Mouse (Mus musculus) CH12.LX (cell line): ENCODE results near the gene Msmp. TPM values are rescaled to one million over a fixed set of nuclear protein-coding genes. Genes with fewer than 3 reads are reported as not detected.
A peak's percentile ranks its signal among the peaks of the same experiment; 100 is the strongest.

Source experiments
- DNase-seq: peaks from one replicate; pipeline ENCODE4 v3.0.0-alpha.2; 2013; ENCODE audit errors: extremely low read depth
- H3K27ac ChIP-seq: 2 replicates; pipeline ENCODE4 v1.5.1; 2012; ENCODE audit warnings: low read depth, mild to moderate bottlenecking, control low read depth, moderate library complexity; ENCODE audit not compliant: insufficient read depth
- H3K27me3 ChIP-seq: replicated peaks from 2 replicates; pipeline ENCODE3; 2012; ENCODE audit warnings: inconsistent platforms
- H3K36me3 ChIP-seq, 2 experiments: replicated peaks in 1 of 2; 2 replicates each; pipeline versions ENCODE3 to v1.6.1; 2012; ENCODE audit warnings: inconsistent platforms in 1 of 2, low read length in 1 of 2, mild to moderate bottlenecking in 1 of 2, mixed read lengths in 1 of 2, moderate library complexity in 1 of 2; ENCODE audit not compliant: control insufficient read depth in 1 of 2, insufficient read depth in 1 of 2
- H3K4me1 ChIP-seq, 2 experiments: 2 replicates each; pipeline ENCODE4 v1.6.1; 2012; ENCODE audit warnings: inconsistent platforms in 1 of 2, moderate library complexity in 1 of 2; ENCODE audit not compliant: insufficient read depth in 2 of 2, control insufficient read depth in 1 of 2
- H3K4me2 ChIP-seq: 2 replicates; pipeline ENCODE4 v1.6.1; 2012; ENCODE audit warnings: low read depth, mild to moderate bottlenecking, control low read depth; ENCODE audit not compliant: poor library complexity, insufficient read depth, severe bottlenecking
- H3K4me3 ChIP-seq, 3 experiments: fragments of 150-350 bp in 1 of 3; sonication (generic) in 1 of 3; replicated peaks in 1 of 3; 2 replicates each; pipeline versions ENCODE3 to v1.5.1; 2011 to 2012; ENCODE audit warnings: low read depth in 2 of 3, low read length in 2 of 3, mild to moderate bottlenecking in 2 of 3, moderate library complexity in 2 of 3, control low read depth in 1 of 3, improper control_type of control experiment in 1 of 3, inconsistent platforms in 1 of 3, mixed read lengths in 1 of 3; ENCODE audit not compliant: poor library complexity in 1 of 3
- H3K79me2 ChIP-seq: replicated peaks from 2 replicates; pipeline ENCODE4 v1.6.1; 2012; ENCODE audit warnings: mild to moderate bottlenecking, moderate library complexity; ENCODE audit not compliant: control insufficient read depth, poor library complexity, insufficient read depth, severe bottlenecking; ENCODE audit errors: extremely low read depth
- H3K9ac ChIP-seq: 2 replicates; pipeline ENCODE4 v1.6.1; 2012; ENCODE audit warnings: low read depth, mild to moderate bottlenecking, control low read depth, moderate library complexity; ENCODE audit not compliant: insufficient read depth
- H3K9me3 ChIP-seq: replicated peaks from 2 replicates; pipeline ENCODE3; 2012; ENCODE audit warnings: low read length, inconsistent platforms, mixed read lengths
- CHD1 ChIP-seq: IDR thresholded peaks from 2 replicates; pipeline ENCODE4 v1.6.1; 2012; ENCODE audit warnings: low read depth, low read length, improper control_type of control experiment, inconsistent platforms
- CHD2 ChIP-seq: IDR thresholded peaks from 2 replicates; pipeline ENCODE4 v1.6.1; 2011; ENCODE audit warnings: low read length, improper control_type of control experiment
- ELF1 ChIP-seq: IDR thresholded peaks from 2 replicates; pipeline ENCODE4 v1.6.1; 2014; ENCODE audit warnings: low read depth, mild to moderate bottlenecking, inconsistent platforms, low read length, improper control_type of control experiment
- GABPA ChIP-seq: IDR thresholded peaks from 2 replicates; pipeline ENCODE4 v1.6.1; 2012; ENCODE audit warnings: low read depth, low read length, improper control_type of control experiment, inconsistent platforms; ENCODE audit not compliant: insufficient replicate concordance
- HCFC1 ChIP-seq: IDR thresholded peaks from 2 replicates; pipeline ENCODE4 v1.6.1; 2012; ENCODE audit warnings: low read depth, mild to moderate bottlenecking, inconsistent platforms, low read length, improper control_type of control experiment
- IRF4 ChIP-seq: IDR thresholded peaks from 2 replicates; pipeline ENCODE4 v1.6.1; 2014; ENCODE audit warnings: low read depth, mild to moderate bottlenecking, inconsistent platforms, low read length, improper control_type of control experiment
- MAX ChIP-seq: IDR thresholded peaks from 2 replicates; pipeline ENCODE4 v1.6.1; 2011; ENCODE audit warnings: low read length, improper control_type of control experiment
- MAZ ChIP-seq: IDR thresholded peaks from 2 replicates; pipeline ENCODE4 v1.6.1; 2012; ENCODE audit warnings: low read depth, mild to moderate bottlenecking, inconsistent platforms, low read length, improper control_type of control experiment, moderate library complexity
- MEF2A ChIP-seq: IDR thresholded peaks from 2 replicates; pipeline ENCODE4 v1.6.1; 2014; ENCODE audit warnings: low read depth, mild to moderate bottlenecking, inconsistent platforms, low read length, improper control_type of control experiment, borderline replicate concordance
- MXI1 ChIP-seq: IDR thresholded peaks from 2 replicates; pipeline ENCODE4 v1.6.1; 2011; ENCODE audit warnings: mild to moderate bottlenecking, low read depth, low read length, improper control_type of control experiment
- MYC ChIP-seq: IDR thresholded peaks from 2 replicates; pipeline ENCODE4 v1.6.1; 2011; ENCODE audit warnings: low read depth, mild to moderate bottlenecking, improper control_type of control experiment, low read length
- NELFE ChIP-seq: IDR thresholded peaks from 2 replicates; pipeline ENCODE4 v1.6.1; 2011; ENCODE audit warnings: low read depth, low read length, improper control_type of control experiment
- NRF1 ChIP-seq: IDR thresholded peaks from 2 replicates; pipeline ENCODE4 v1.6.1; 2014; ENCODE audit warnings: low read depth, mild to moderate bottlenecking, inconsistent platforms, low read length, improper control_type of control experiment, moderate library complexity
- PAX5 ChIP-seq: IDR thresholded peaks from 2 replicates; pipeline ENCODE4 v1.6.1; 2012; ENCODE audit warnings: low read length, inconsistent platforms, mixed read lengths
- POLR2A ChIP-seq: IDR thresholded peaks from 2 replicates; pipeline ENCODE4 v1.6.1; 2011; ENCODE audit warnings: low read depth, mild to moderate bottlenecking, improper control_type of control experiment, low read length
- RAD21 ChIP-seq: IDR thresholded peaks from 2 replicates; pipeline ENCODE4 v1.6.1; 2011; ENCODE audit warnings: low read depth, mild to moderate bottlenecking, low read length, improper control_type of control experiment, moderate library complexity
- SMC3 ChIP-seq: IDR thresholded peaks from 2 replicates; pipeline ENCODE4 v1.6.1; 2011; ENCODE audit warnings: low read depth, low read length, improper control_type of control experiment
- TBP ChIP-seq: conservative IDR thresholded peaks from 2 replicates; pipeline ENCODE4 v1.6.1; 2011; ENCODE audit warnings: low read depth, low read length, improper control_type of control experiment
- TCF12 ChIP-seq: IDR thresholded peaks from 2 replicates; pipeline ENCODE4 v1.6.1; 2014; ENCODE audit warnings: low read depth, mild to moderate bottlenecking, inconsistent platforms, low read length, improper control_type of control experiment
- UBTF ChIP-seq: IDR thresholded peaks from 2 replicates; pipeline ENCODE4 v1.6.1; 2012; ENCODE audit warnings: low read depth, mild to moderate bottlenecking, inconsistent platforms, low read length, improper control_type of control experiment, moderate library complexity
- USF1 ChIP-seq: IDR thresholded peaks from 2 replicates; pipeline ENCODE4 v1.6.1; 2014; ENCODE audit warnings: low read depth, mild to moderate bottlenecking, inconsistent platforms, low read length, improper control_type of control experiment
- USF2 ChIP-seq: conservative IDR thresholded peaks from 2 replicates; pipeline ENCODE4 v1.6.1; 2011; ENCODE audit warnings: low read depth, low read length, improper control_type of control experiment
- ZC3H11A ChIP-seq: IDR thresholded peaks from 2 replicates; pipeline ENCODE4 v1.6.1; 2012; ENCODE audit warnings: low read depth, mild to moderate bottlenecking, inconsistent platforms, low read length, improper control_type of control experiment
- ZNF384 ChIP-seq: IDR thresholded peaks from 2 replicates; pipeline ENCODE4 v1.6.1; 2012; ENCODE audit warnings: low read depth, low read length, improper control_type of control experiment, inconsistent platforms
- dilution Hi-C: fragments of 300-500 bp; cut with MboI; formaldehyde crosslinking; loops from 2 replicates; pipeline ENCODE4 v1.14.3; 2020; ENCODE audit warnings: low sequenced_read_pairs; ENCODE audit not compliant: extremely low pct_unique_long_range_greater_than_20kb, extremely low pct_ligation_motif_present
- in situ Hi-C: fragments of 300-500 bp; cut with MboI; formaldehyde crosslinking; loops from 3 replicates; pipeline ENCODE4 v1.14.3; 2019; ENCODE audit warnings: low sequenced_read_pairs, low pct_ligation_motif_present, low pct_unique_long_range_greater_than_20kb, mixed read lengths
- polyA plus RNA-seq: library from polyadenylated mRNA; unstranded; fragments of >175 nt; gene quantifications from 2 replicates; pipeline ENCODE4 v1.2.1, GENCODE M21; 2012; ENCODE audit warnings: low read depth; ENCODE audit not compliant: insufficient read length
- total RNA-seq, 2 experiments: library from RNA; depleted of rRNA; stranded (reverse); fragments of 300-350 nt in 1 of 2; fragments of >200 nt in 1 of 2; gene quantifications; 2 replicates each; pipeline ENCODE4 v1.2.3; 2012 to 2014

Msmp gene
- total and polyA plus RNA-seq, 3 experiments, result 0.72 to 5.9 TPM; not detected in 1

DNA sequence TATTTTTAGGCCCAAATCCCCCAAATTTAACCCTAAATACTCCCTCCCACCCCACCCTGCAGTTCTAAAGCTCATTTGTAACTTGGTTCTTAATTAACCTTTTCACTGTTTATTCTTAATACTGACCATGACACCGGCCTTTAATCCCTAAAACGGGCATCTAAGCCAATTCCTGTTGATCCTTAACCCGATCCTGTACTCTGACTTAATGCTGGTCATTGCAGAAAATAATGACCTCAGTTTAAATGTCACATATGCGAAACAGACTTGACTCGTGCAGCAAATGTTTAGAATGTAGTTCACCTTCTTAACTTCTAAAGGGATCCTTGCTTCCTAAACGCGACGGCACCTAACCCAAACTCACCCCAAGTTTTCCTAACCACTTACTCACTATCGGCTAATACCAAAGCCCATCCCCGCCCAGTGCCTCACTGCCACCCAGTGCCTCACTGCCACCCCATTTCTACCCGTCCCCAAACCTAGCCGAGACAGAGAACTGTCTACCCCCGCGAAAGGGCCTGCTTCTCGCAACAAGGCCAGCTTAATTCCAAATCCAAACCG lies 22.8 kb downstream of the Msmp start:
- no peak for DNase-seq
- peaks cover 46% of the 10 kb centered on the region for H3K79me2 ChIP-seq
- H3K4me1 ChIP-seq, result peaks cover 21 to 53% of the 10 kb centered on the region in 2 experiments
- in situ Hi-C loops, result loop anchor here (25.0 kb wide), 1 partner anchor 549 kb away; the partner anchor contains the start of genes Fancg and Vcp
- peak overlapping the region; percentile 86 for H3K27ac ChIP-seq
- dilution Hi-C loops, result no loop called here
- peak overlapping the region; percentile 85 to 90 (median 89) for H3K4me3 ChIP-seq
- no peak for TF ChIP-seq ZNF384
- no peaks in the 10 kb centered on the region for H3K9me3 ChIP-seq
- H3K9ac ChIP-seq, result peak overlapping the region; percentile 94
- H3K36me3 ChIP-seq, result peaks cover 19 to 46% of the 10 kb centered on the region in 2 experiments
- H3K27me3 ChIP-seq, result no peaks in the 10 kb centered on the region
- H3K4me2 ChIP-seq, result peak overlapping the region; percentile 92

DNA sequence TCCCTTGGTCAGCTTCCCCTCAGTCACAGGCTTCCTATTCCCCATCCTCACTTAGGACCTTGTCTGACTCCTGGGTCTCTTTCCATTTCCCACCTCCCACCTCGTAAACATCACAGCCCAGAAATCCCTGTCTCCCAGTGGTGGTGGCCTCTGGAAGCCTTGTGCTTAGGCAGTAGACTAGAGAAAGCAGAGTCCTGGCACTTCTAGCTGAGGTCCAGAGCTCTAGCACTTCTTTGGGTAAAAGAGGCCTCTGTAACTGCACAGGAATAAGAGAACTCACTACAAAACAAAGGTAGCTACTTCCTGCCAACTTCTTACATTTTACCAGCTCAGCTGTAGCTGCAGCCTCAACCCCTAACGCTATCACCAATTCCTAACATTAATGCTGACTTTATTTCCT lies 23.3 kb downstream of the Msmp start:
- Histone ChIP-seq H3K79me2 (peaks cover 46% of the 10 kb centered on the region), H3K27ac (peak overlapping the region; percentile 65), H3K36me3 (peaks cover 19 to 46% of the 10 kb centered on the region in 2 experiments), H3K27me3 (no peaks in the 10 kb centered on the region), H3K4me2 (peak overlapping the region; percentile 92), H3K4me1 (peaks cover 21 to 59% of the 10 kb centered on the region in 2 experiments), H3K9ac (peak overlapping the region; percentile 94), H3K4me3 (peak overlapping the region; percentile 85 to 90 (median 89)), H3K9me3 (no peaks in the 10 kb centered on the region)
- DNase-seq, result no peak
- dilution Hi-C loops, result no loop called here
- in situ Hi-C loops, result loop anchor here (25.0 kb wide), 1 partner anchor 549 kb away; the partner anchor contains the start of genes Fancg and Vcp
- TF ChIP-seq ZC3H11A (no peak), MXI1 (no peak), POLR2A (no peak), NRF1 (no peak), RAD21 (no peak), MYC (no peak), TBP (no peak), CHD1 (no peak), HCFC1 (no peak), TCF12 (no peak)

DNA sequence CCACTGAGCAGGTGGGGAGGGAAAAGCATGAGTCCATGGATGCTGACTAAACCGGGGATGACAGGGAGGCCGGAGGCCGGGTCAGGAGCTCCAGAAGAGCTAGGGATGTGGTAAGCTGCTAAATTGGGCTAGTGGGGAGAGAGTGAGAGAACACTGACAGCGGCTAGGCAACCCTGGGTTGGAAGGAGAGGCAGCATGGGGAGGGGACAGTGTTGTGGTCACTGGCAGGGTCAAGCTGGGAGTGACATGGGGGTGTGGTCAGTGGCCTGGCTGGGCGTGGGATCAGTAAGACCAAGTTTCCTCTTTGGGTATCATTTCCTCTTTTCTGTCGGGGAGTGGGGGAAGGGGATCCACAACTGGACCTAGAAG lies 24.1 kb downstream of the Msmp start:
- in situ Hi-C loops (loop anchor here (25.0 kb wide), 1 partner anchor 548 kb away; the partner anchor contains the start of genes Fancg and Vcp), dilution Hi-C loops (no loop called here)
- Histone ChIP-seq H3K4me1 (peaks cover 21 to 66% of the 10 kb centered on the region in 2 experiments), H3K4me2 (peak overlapping the region; percentile 92), H3K27me3 (no peaks in the 10 kb centered on the region), H3K27ac (peak overlapping the region; percentile 43; the same call in 1 of the 2 replicates), H3K9ac (peak overlapping the region; percentile 16), H3K4me3 (peak overlapping the region; percentile 27 to 85 (median 28)), H3K36me3 (peaks cover 19 to 46% of the 10 kb centered on the region in 2 experiments), H3K79me2 (peaks cover 46% of the 10 kb centered on the region), H3K9me3 (no peaks in the 10 kb centered on the region)
- no peak for DNase-seq
- TF ChIP-seq CHD2 (peak; percentile 83), USF2 (no peak), PAX5 (no peak), USF1 (no peak), UBTF (no peak), TBP (no peak), MYC (0 out of 2 replicates have a peak, but pooled peaks have one; percentile 41), CHD1 (0 out of 2 replicates have a peak, but pooled peaks have one; percentile 43), ELF1 (peak; percentile 39; the same call in 1 of the 2 replicates), MAZ (peak; percentile 83), MXI1 (peak; percentile 90), NELFE (no peak), MAX (peak; percentile 64), SMC3 (no peak), MEF2A (peak; percentile 84), IRF4 (peak; percentile 97), GABPA (no peak), RAD21 (no peak)
